Mouse (Mus musculus): ENCODE data around the gene Tgfbi. TPM values are rescaled to one million over a fixed set of nuclear protein-coding genes. Genes with fewer than 3 reads are reported as not detected.

Tgfbi gene
- polyA plus RNA-seq, 1 experiment from 2014 or later = 183 TPM

- H3K4me2 ChIP-seq (ENCODE audit: low read depth, low read length) = no peak overlapping the region; the same call in 1 of the 2 replicates
- no peaks in the 10 kb centered on the region for H3K36me3 ChIP-seq (ENCODE audit: control insufficient read depth, insufficient read depth, low read length)
- H3K27me3 ChIP-seq (ENCODE audit: control insufficient read depth, insufficient read depth, low read depth, low read length) = no peaks in the 10 kb centered on the region
- peak overlapping the region; percentile 37 for H3K9ac ChIP-seq (ENCODE audit: low read length)
- peak; percentile 73 for ATAC-seq (ENCODE audit: low read depth)
- peak overlapping the region; percentile 81 for H3K27ac ChIP-seq (ENCODE audit: low read length)
- H3K4me3 ChIP-seq (ENCODE audit: low read length) = no peak overlapping the region
- 38% methylated on average over 7 of the region's 7 CpGs for WGBS
- H3K9me3 ChIP-seq (ENCODE audit: control insufficient read depth, low read length) = no peaks in the 10 kb centered on the region
- H3K4me1 ChIP-seq (replicated peaks; ENCODE audit: control insufficient read depth, insufficient read depth, low read length) = peaks cover 15% of the 10 kb centered on the region
Measured at GRCm38 (mm10) chr13:56661914-56662621, 52.7 kb downstream of the Tgfbi start.

- H3K27me3 ChIP-seq (ENCODE audit: control insufficient read depth, insufficient read depth, low read depth, low read length) = no peaks in the 10 kb centered on the region
- no peak for ATAC-seq (ENCODE audit: low read depth)
- H3K4me3 ChIP-seq (ENCODE audit: low read length) = no peak overlapping the region
- H3K4me2 ChIP-seq (ENCODE audit: low read depth, low read length) = no peak overlapping the region
- H3K9ac ChIP-seq (ENCODE audit: low read length) = no peak overlapping the region
- WGBS = 64% methylated on average over 17 of the region's 17 CpGs
- H3K9me3 ChIP-seq (ENCODE audit: control insufficient read depth, low read length) = no peaks in the 10 kb centered on the region
- peaks cover 5% of the 10 kb centered on the region for H3K4me1 ChIP-seq (replicated peaks; ENCODE audit: control insufficient read depth, insufficient read depth, low read length)
- no peaks in the 10 kb centered on the region for H3K36me3 ChIP-seq (ENCODE audit: control insufficient read depth, insufficient read depth, low read length)
- H3K27ac ChIP-seq (ENCODE audit: low read length) = no peak overlapping the region
Measured at GRCm38 (mm10) chr13:56664256-56665170, 55.2 kb downstream of the Tgfbi start.

DNA sequence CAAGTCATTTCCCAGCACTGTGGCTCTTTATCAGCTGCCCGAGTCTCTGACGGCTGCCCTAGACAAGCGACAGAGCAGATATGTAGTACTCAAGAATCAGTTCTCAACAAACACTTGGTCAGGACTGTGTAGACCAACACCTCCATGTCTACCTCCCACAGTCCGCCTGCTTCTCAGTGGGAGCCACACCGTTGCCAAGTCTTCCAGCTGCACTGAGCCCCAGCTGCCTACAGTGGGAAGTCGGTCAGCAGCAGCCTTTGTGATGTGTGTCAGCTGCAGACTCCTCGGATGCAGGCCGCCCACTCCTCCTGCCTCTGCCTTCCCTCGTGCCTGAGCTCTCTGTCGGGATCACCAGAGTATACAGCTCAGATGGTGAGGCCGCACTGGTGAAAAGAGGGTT lies 61.9 kb downstream of the Tgfbi start:
- no peaks in the 10 kb centered on the region for H3K27me3 ChIP-seq (ENCODE audit: control insufficient read depth, insufficient read depth, low read depth, low read length)
- no peak overlapping the region for H3K4me3 ChIP-seq (ENCODE audit: low read length)
- no peak overlapping the region for H3K4me2 ChIP-seq (ENCODE audit: low read depth, low read length)
- no peak overlapping the region for H3K27ac ChIP-seq (ENCODE audit: low read length)
- no peak overlapping the region for H3K9ac ChIP-seq (ENCODE audit: low read length)
- H3K36me3 ChIP-seq (ENCODE audit: control insufficient read depth, insufficient read depth, low read length) = no peaks in the 10 kb centered on the region
- H3K4me1 ChIP-seq (replicated peaks; ENCODE audit: control insufficient read depth, insufficient read depth, low read length) = no peaks in the 10 kb centered on the region; the same call in none of the 2 replicates
- peak; percentile 87 for ATAC-seq (ENCODE audit: low read depth)
- 31% methylated on average over 11 of the region's 11 CpGs for WGBS
- no peaks in the 10 kb centered on the region for H3K9me3 ChIP-seq (ENCODE audit: control insufficient read depth, low read length)

GRCm38 (mm10) chr13:56677731-56678130 lies 68.4 kb downstream of the Tgfbi start:
- WGBS = 65% methylated on average over 4 of the region's 4 CpGs
- Histone ChIP-seq H3K4me1 (replicated peaks; ENCODE audit: control insufficient read depth, insufficient read depth, low read length) (peaks cover 25% of the 10 kb centered on the region), H3K9me3 (ENCODE audit: control insufficient read depth, low read length) (no peaks in the 10 kb centered on the region), H3K9ac (ENCODE audit: low read length) (no peak overlapping the region), H3K27ac (ENCODE audit: low read length) (peak overlapping the region; percentile 81), H3K36me3 (ENCODE audit: control insufficient read depth, insufficient read depth, low read length) (no peaks in the 10 kb centered on the region), H3K27me3 (ENCODE audit: control insufficient read depth, insufficient read depth, low read depth, low read length) (no peaks in the 10 kb centered on the region), H3K4me2 (ENCODE audit: low read depth, low read length) (no peak overlapping the region), H3K4me3 (ENCODE audit: low read length) (no peak overlapping the region)
- no peak for ATAC-seq (ENCODE audit: low read depth)

- peak overlapping the region; percentile 1; the same call in 1 of the 2 replicates for H3K4me2 ChIP-seq (ENCODE audit: low read depth, low read length)
Measured at GRCm38 (mm10) chr13:56678188-56678787, 69.0 kb downstream of the Tgfbi start.

GRCm38 (mm10) chr13:56678826-56679504 lies 69.6 kb downstream of the Tgfbi start:
- H3K9ac ChIP-seq (ENCODE audit: low read length) = no peak overlapping the region
- H3K4me2 ChIP-seq (ENCODE audit: low read depth, low read length) = peak overlapping the region; percentile 1; the same call in 1 of the 2 replicates
- H3K4me3 ChIP-seq (ENCODE audit: low read length) = no peak overlapping the region
- WGBS = 43% methylated on average over 10 of the region's 10 CpGs
- no peaks in the 10 kb centered on the region for H3K36me3 ChIP-seq (ENCODE audit: control insufficient read depth, insufficient read depth, low read length)
- no peaks in the 10 kb centered on the region for H3K27me3 ChIP-seq (ENCODE audit: control insufficient read depth, insufficient read depth, low read depth, low read length)
- ATAC-seq (ENCODE audit: low read depth) = peak; percentile 3; the same call in 1 of the 2 replicates
- H3K27ac ChIP-seq (ENCODE audit: low read length) = peak overlapping the region; percentile 81
- H3K9me3 ChIP-seq (ENCODE audit: control insufficient read depth, low read length) = no peaks in the 10 kb centered on the region
- H3K4me1 ChIP-seq (replicated peaks; ENCODE audit: control insufficient read depth, insufficient read depth, low read length) = peaks cover 32% of the 10 kb centered on the region

More at GRCm38 (mm10) chr13:56678188-56678787, 69.0 kb downstream of the Tgfbi start:
- Histone ChIP-seq H3K4me3 (ENCODE audit: low read length) (no peak overlapping the region), H3K9me3 (ENCODE audit: control insufficient read depth, low read length) (no peaks in the 10 kb centered on the region), H3K27ac (ENCODE audit: low read length) (peak overlapping the region; percentile 81), H3K4me1 (replicated peaks; ENCODE audit: control insufficient read depth, insufficient read depth, low read length) (peaks cover 30% of the 10 kb centered on the region), H3K36me3 (ENCODE audit: control insufficient read depth, insufficient read depth, low read length) (no peaks in the 10 kb centered on the region), H3K27me3 (ENCODE audit: control insufficient read depth, insufficient read depth, low read depth, low read length) (no peaks in the 10 kb centered on the region), H3K9ac (ENCODE audit: low read length) (no peak overlapping the region)
- ATAC-seq (ENCODE audit: low read depth) = peak; percentile 56
- 14% methylated on average over 10 of the region's 10 CpGs for WGBS

DNA sequence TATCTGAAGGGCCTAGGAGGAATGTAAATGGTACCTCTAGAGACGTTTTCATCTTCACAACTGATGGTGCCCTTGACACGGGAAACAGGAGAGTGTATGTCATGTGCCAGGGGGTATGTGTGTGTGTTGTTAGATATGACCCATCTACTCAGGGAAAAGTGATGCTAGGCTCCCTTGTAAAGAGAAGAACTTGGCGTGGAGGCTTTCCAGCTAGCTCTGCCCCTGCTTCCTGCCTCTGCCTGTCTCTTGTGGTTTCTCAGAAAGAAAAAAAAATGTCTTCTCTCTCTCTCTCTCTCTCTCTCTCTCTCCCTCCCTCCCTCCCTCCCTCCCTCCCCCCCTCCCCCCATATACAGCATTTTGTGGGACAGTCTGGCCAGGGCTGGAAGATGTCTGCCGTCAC lies 72.6 kb downstream of the Tgfbi start:
- Histone ChIP-seq H3K4me2 (ENCODE audit: low read depth, low read length) (peak overlapping the region; percentile 33), H3K9me3 (ENCODE audit: control insufficient read depth, low read length) (no peaks in the 10 kb centered on the region), H3K27me3 (ENCODE audit: control insufficient read depth, insufficient read depth, low read depth, low read length) (no peaks in the 10 kb centered on the region), H3K4me1 (replicated peaks; ENCODE audit: control insufficient read depth, insufficient read depth, low read length) (peaks cover 32% of the 10 kb centered on the region), H3K9ac (ENCODE audit: low read length) (no peak overlapping the region), H3K4me3 (ENCODE audit: low read length) (no peak overlapping the region), H3K36me3 (ENCODE audit: control insufficient read depth, insufficient read depth, low read length) (no peaks in the 10 kb centered on the region), H3K27ac (ENCODE audit: low read length) (peak overlapping the region; percentile 68)
- peak; percentile 23; the same call in 1 of the 2 replicates for ATAC-seq (ENCODE audit: low read depth)
- WGBS = 45% methylated on average over 4 of the region's 4 CpGs

DNA sequence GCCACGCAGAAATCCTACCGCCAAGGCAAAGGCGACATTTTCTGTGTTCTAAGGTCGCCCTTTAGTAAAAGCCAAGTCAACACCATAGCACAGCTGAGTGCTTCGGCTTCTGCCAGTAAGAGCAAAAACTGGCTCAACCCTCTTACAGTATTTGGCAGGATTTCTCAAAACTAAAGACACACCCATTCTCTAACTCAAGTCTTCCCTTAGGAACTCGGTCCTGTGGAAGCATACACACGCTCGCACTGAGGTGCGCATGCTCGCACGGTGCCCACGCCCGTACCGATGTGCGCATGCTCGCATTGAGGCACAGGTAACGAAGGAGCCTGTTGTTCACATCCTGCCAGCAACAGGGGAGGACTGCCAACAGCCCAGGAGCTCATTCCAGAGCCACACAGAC lies 73.0 kb downstream of the Tgfbi start:
- Histone ChIP-seq H3K4me3 (ENCODE audit: low read length) (no peak overlapping the region), H3K4me2 (ENCODE audit: low read depth, low read length) (peak overlapping the region; percentile 33), H3K9ac (ENCODE audit: low read length) (0 out of 2 replicates have a peak overlapping the region, but pooled peaks have one; percentile 7), H3K27ac (ENCODE audit: low read length) (peak overlapping the region; percentile 68), H3K36me3 (ENCODE audit: control insufficient read depth, insufficient read depth, low read length) (no peaks in the 10 kb centered on the region), H3K9me3 (ENCODE audit: control insufficient read depth, low read length) (no peaks in the 10 kb centered on the region), H3K27me3 (ENCODE audit: control insufficient read depth, insufficient read depth, low read depth, low read length) (no peaks in the 10 kb centered on the region), H3K4me1 (replicated peaks; ENCODE audit: control insufficient read depth, insufficient read depth, low read length) (peaks cover 32% of the 10 kb centered on the region)
- ATAC-seq (ENCODE audit: low read depth) = peak; percentile 82
- 47% methylated on average over 17 of the region's 17 CpGs for WGBS

Measured in lung, embryonic 16.5 days (tissue).